Mouse (Mus musculus): ENCODE data around the gene Il17c. TPM values are rescaled to one million over a fixed set of nuclear protein-coding genes. Genes with fewer than 3 reads are reported as not detected.

Il17c gene
- polyA plus RNA-seq, 1 experiment from 2014 or later: not detected

DNA sequence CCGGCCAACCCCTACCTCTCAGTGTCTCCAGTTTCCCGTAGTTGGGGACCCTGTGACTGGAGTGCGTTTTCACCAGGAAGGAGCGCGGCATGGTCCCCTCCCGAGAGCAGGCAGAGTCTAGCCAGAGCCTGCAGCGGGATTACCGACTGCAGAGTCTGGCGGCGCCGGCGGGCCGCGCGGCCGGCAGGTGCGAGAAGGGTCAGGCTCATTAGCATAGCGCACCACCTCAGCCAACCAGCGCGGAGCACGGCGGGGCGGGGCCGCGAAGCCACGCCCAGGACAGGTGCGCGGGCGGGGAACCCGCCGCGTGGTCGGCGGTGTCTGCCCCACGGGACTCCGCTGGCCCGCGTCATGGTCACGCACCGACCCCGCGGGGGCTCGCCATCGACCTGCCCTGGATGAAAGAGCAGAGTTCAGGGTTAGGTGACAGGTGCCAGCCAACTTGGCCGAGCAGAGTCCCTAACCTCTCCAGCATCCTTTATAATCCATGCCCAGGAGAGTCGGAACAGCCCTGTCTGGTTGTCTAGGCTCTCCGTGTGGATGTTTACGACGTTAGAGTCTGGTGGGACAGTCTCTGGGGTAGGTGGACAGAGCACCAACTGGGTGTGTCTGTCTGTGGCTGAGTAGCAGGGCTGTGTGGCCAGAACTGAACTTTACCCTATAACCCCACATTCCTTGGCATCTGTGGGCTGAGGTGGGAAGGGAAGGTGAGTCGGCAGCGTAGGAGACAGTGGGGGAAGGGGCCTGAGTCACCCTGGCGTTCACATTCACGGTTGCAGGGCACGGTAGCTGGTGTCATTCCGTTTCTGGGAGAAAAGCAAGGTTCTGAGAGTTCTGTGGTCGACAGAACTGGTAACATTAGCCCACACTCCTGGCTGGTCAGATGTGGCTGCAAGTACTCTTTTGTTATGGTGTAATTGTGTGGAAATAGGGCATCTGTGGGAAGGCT, 39.0 kb downstream of the Il17c start, which contains the start of gene Snai3:
TSS of gene Snai3 (minus strand) at position 210 of the 949 bp plus-strand sequence.
- H3K27me3 ChIP-seq: peaks cover 73% of the 10 kb centered on the region
- ATAC-seq (ENCODE audit: low read depth): peak; percentile 63

DNA sequence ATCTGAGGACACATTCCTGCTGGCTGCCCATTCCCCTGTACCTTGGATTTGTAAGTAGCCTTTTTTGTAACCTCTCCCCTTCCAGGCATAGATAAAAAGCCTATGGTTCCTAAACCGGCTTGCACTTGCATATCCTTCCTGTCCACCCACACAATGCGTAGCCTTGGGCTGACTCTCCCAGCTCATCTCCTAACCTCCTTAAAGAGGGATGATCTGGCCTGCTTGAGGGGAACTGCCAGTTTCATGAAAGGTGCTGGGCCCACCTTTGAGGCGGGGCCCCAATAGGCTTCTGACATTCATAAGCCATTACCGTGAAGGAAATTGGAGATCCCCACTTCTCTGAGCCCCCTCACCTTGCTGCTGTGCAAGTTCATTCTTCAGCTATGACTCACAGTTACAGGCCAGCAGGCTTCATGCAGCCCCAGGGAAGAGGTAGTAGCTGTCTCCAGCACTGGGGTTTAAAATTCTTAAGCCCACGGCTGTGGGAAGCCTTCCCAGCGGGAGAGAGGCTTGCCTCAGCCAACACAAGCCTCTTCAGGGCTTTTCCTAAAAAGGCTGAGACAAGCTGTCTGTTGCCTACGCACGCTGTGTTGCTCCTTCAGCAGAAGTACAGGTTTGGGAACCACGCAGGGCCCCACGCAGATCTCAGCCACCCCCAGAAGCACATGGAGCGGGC, 39.8 kb downstream of the Il17c start:
- Histone ChIP-seq H3K27me3 (peaks cover 65% of the 10 kb centered on the region), H3K4me1 (replicated peaks) (peaks cover 55% of the 10 kb centered on the region), H3K9ac (no peak overlapping the region), H3K4me2 (no peak overlapping the region), H3K36me3 (peaks cover under 1% of the 10 kb centered on the region), H3K4me3 (replicated peaks) (no peak overlapping the region), H3K9me3 (replicated peaks) (no peaks in the 10 kb centered on the region), H3K27ac (no peak overlapping the region)
- 63% methylated on average over 11 of the region's 11 CpGs for WGBS (ENCODE audit: insufficient replicate concordance)
- ATAC-seq (ENCODE audit: low read depth) (no peak), DNase-seq (no peak)

More for the DNA sequence above, 39.0 kb downstream of the Il17c start, which contains the start of gene Snai3:
- Histone ChIP-seq H3K4me1 (replicated peaks) (peaks cover 55% of the 10 kb centered on the region), H3K4me2 (peak within 1 kb of the TSS; percentile 64), H3K27ac (no peak within 1 kb of the TSS), H3K4me3 (replicated peaks) (peak within 1 kb of the TSS; percentile 43), H3K9me3 (replicated peaks) (no peaks in the 10 kb centered on the region), H3K36me3 (no peaks in the 10 kb centered on the region), H3K9ac (no peak within 1 kb of the TSS)
- 5% methylated on average over 56 of the region's 56 CpGs for WGBS (ENCODE audit: insufficient replicate concordance)
- peak; percentile 42 for DNase-seq

DNA sequence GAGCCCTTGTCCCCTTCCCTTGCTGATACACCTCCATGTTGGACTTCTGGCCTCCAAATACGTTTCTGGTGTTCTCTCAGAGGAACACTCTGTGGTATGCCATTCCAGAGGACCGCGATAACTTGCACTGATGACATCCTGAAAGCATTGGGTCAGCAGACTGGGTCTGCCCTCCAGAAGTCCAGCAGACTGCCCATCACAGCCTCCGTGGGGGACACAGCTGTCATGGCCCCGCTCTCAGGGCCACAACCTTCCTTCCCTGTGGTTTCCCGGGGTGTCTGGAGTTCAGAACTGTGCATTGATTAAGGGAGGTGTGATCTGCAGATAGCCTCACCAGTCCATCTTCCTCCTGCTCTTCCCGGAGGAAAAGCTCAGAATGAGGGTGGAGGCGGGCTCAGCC, 40.7 kb downstream of the Il17c start:
- Histone ChIP-seq H3K4me1 (replicated peaks) (peaks cover 55% of the 10 kb centered on the region), H3K36me3 (peaks cover 8% of the 10 kb centered on the region), H3K27ac (no peak overlapping the region), H3K9me3 (replicated peaks) (no peaks in the 10 kb centered on the region), H3K4me3 (replicated peaks) (no peak overlapping the region), H3K27me3 (peaks cover 56% of the 10 kb centered on the region), H3K9ac (no peak overlapping the region), H3K4me2 (no peak overlapping the region)
- no peak for DNase-seq
- ATAC-seq (ENCODE audit: low read depth): no peak
- 51% methylated on average over 8 of the region's 8 CpGs for WGBS (ENCODE audit: insufficient replicate concordance)

DNA sequence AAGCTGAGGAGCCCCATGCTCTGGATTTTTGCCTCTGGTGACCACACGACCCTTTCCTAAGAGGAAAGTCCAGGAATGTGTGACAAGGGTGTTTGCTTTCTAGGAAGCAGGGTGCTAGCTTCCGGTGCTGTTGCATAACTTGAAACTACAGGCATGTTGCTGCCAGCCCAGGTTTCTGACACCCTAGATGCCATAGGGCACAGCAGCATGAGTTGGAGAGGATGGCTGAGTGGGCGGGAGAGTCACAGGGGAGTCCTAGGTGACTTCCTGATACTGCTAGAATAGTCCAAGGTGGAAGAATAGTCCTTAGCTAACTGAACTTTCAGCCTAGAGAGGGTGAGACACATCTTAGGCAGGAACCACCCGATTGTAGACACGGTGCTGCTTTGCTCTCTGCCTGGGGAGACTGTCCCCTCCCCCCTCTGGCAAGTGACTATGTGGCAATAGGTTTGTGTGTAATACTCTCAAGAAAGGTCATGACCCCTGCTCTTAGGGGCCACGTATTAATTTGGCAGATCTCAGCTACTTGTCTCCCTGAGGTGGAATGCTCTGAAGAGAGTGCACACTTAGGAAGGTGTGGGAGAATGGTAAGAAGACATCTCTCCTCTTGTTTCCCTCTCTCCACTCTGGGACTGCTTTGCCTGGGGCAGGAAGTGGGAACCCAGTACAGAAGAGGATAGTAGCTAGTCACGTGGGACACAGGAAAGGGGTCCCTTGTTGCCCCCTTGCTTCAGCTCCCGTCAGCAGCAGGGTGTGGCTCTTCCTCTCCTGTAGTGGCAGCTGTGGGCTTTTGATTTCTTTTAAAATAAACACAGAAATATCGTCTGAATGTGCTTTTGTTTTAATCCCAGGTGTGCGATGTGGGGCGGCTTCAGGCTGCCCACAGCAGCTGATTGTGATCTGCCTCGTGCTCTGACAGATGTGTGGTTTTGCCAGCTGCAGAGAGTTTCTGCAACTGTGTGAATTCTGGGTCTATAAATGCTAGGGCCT, 42.1 kb downstream of the Il17c start:
- 16% methylated on average over 12 of the region's 12 CpGs for WGBS (ENCODE audit: insufficient replicate concordance)
- H3K4me3 ChIP-seq (replicated peaks): no peak overlapping the region
- DNase-seq (no peak), ATAC-seq (ENCODE audit: low read depth) (no peak)
- H3K36me3 ChIP-seq: peaks cover 15% of the 10 kb centered on the region
- H3K4me1 ChIP-seq (replicated peaks): peaks cover 55% of the 10 kb centered on the region
- peaks cover 42% of the 10 kb centered on the region for H3K27me3 ChIP-seq
- peak overlapping the region; percentile 17; the same call in 1 of the 2 replicates for H3K4me2 ChIP-seq
- H3K9ac ChIP-seq: no peak overlapping the region
- H3K9me3 ChIP-seq (replicated peaks): no peaks in the 10 kb centered on the region
- peak overlapping the region; percentile 63 for H3K27ac ChIP-seq

DNA sequence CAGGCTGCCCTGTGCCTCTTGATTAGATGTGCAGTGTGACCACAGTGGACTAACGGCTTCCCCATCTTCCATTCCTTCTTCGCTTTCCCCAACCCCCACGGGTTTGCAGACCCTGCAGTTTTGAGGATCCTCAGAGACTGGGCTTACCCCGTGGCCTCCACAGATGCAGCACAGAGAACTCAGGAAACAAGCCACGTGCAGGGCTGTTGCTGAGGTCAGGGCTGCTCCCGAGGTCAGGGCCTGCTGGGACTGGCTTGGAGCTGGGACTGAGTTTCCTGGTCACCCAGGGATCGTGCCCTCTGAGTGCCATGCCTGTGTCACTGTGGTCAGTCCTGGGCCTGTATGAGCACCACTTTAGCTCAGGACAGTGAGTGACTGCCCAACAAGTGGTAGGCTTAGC, 43.2 kb downstream of the Il17c start:
- peak; percentile 22 for ATAC-seq (ENCODE audit: low read depth)
- peaks cover 15% of the 10 kb centered on the region for H3K36me3 ChIP-seq
- H3K27ac ChIP-seq: peak overlapping the region; percentile 29; the same call in 1 of the 2 replicates
- WGBS (ENCODE audit: insufficient replicate concordance): 23% methylated on average over 7 of the region's 7 CpGs
- no peak overlapping the region for H3K4me2 ChIP-seq
- H3K27me3 ChIP-seq: peaks cover 32% of the 10 kb centered on the region
- H3K9me3 ChIP-seq (replicated peaks): no peaks in the 10 kb centered on the region
- no peak overlapping the region for H3K4me3 ChIP-seq (replicated peaks)
- no peak overlapping the region for H3K9ac ChIP-seq
- H3K4me1 ChIP-seq (replicated peaks): peaks cover 54% of the 10 kb centered on the region
- no peak for DNase-seq

DNA sequence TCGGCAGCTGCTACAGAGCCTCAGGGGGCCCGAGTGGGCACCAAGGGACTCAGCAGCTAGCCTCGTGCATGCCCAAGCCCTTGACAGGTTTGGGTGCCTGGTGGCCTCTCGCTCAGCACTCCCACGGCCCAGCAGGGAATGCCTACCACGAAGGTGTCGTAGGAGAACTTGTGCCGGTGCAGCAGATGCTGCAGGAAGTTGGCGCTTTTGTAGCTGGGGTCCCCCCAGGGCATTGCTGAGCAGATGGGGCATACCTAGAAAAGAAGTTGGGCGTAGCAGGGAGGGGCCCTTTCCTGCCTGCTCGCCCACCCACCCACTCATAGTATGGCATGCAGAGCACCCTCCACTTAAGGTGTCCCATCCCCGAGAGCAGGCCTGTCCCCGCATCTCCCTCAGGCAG, 46.0 kb downstream of the Il17c start:
- WGBS (ENCODE audit: insufficient replicate concordance): 81% methylated on average over 13 of the region's 13 CpGs
- DNase-seq (no peak), ATAC-seq (ENCODE audit: low read depth) (no peak)
- Histone ChIP-seq H3K27ac (no peak overlapping the region), H3K4me2 (no peak overlapping the region), H3K36me3 (peaks cover 23% of the 10 kb centered on the region), H3K9me3 (replicated peaks) (no peaks in the 10 kb centered on the region), H3K27me3 (peaks cover 4% of the 10 kb centered on the region; the same call in 1 of the 2 replicates), H3K4me3 (replicated peaks) (no peak overlapping the region), H3K4me1 (replicated peaks) (peaks cover 35% of the 10 kb centered on the region), H3K9ac (no peak overlapping the region)

DNA sequence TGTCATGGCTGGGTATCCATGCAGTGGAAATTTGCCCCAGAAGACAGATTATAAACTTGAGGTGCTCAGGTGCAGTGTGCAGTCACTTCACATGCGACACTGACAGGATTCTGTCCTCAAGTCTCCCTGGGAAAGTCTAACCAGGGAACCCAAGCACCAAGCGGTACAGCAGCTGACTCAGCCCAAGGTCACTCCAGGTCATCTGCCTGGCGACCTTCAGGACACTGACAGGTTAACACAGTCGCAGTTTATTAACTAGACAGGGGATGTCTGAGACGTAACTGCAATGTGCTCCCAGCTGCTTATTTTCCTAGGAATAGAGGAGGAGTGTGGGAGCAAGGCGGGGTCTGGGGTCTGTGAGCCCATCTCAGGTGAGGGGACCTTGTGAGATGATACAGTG, 47.6 kb downstream of the Il17c start:
- H3K36me3 ChIP-seq: peaks cover 33% of the 10 kb centered on the region
- 72% methylated on average over 6 of the region's 6 CpGs for WGBS (ENCODE audit: insufficient replicate concordance)
- DNase-seq (no peak), ATAC-seq (ENCODE audit: low read depth) (no peak)
- H3K27ac ChIP-seq: no peak overlapping the region
- H3K4me1 ChIP-seq (replicated peaks): peaks cover 34% of the 10 kb centered on the region
- no peak overlapping the region for H3K4me2 ChIP-seq
- no peak overlapping the region for H3K9ac ChIP-seq
- H3K27me3 ChIP-seq: no peaks in the 10 kb centered on the region
- H3K9me3 ChIP-seq (replicated peaks): no peaks in the 10 kb centered on the region
- no peak overlapping the region for H3K4me3 ChIP-seq (replicated peaks)

DNA sequence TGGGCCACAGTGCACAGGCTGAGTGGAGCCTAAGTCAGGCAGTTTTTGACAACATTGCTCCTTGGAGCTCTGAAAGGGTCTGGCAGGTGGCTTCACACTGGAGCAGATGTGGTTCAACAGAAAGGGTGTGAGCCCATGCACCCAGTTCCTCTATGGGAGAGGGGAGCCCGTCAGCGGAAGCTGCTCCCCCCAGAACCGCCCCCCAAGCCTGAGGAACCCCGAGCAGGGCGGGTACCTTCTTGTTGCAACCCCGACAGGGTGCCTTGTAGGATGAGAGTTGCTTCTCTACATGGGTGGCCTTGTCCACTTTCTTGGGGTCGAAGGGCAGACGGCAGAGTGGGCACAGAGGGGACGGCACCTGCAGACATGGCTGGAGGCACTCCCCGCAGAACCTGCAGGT, 48.1 kb downstream of the Il17c start:
- Histone ChIP-seq H3K9ac (no peak overlapping the region), H3K4me2 (no peak overlapping the region), H3K4me1 (replicated peaks) (peaks cover 34% of the 10 kb centered on the region), H3K27me3 (no peaks in the 10 kb centered on the region), H3K9me3 (replicated peaks) (no peaks in the 10 kb centered on the region), H3K27ac (no peak overlapping the region), H3K36me3 (peaks cover 33% of the 10 kb centered on the region), H3K4me3 (replicated peaks) (no peak overlapping the region)
- DNase-seq: no peak
- no peak for ATAC-seq (ENCODE audit: low read depth)
- WGBS (ENCODE audit: insufficient replicate concordance): 88% methylated on average over 10 of the region's 10 CpGs

DNA sequence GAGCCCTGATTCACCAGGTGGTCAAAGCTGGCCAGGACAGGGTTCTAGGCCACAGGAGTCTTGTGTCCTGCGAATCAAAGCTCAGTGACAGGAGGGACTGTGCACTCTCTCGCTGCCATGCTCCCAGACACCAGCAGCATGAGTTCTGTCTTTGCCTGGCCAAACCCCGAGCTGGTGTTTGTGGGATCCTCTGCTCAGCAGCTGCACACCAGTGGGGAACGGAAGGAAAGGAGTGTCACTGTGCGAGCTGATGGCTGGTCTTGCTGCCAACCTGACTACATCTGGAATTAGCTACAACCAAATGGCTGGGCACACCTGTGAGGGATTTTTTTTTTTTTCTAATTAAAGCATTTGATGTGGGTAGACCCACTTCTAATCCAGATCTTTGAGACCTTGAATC, 48.9 kb downstream of the Il17c start:
- ATAC-seq (ENCODE audit: low read depth) (no peak), DNase-seq (no peak)
- no peaks in the 10 kb centered on the region for H3K27me3 ChIP-seq
- 71% methylated on average over 5 of the region's 5 CpGs for whole genome bisulfite sequencing (ENCODE audit: insufficient replicate concordance)
- no peaks in the 10 kb centered on the region for H3K9me3 ChIP-seq (replicated peaks)
- H3K4me2 ChIP-seq: no peak overlapping the region
- peaks cover 32% of the 10 kb centered on the region for H3K4me1 ChIP-seq (replicated peaks)
- H3K27ac ChIP-seq: no peak overlapping the region
- peaks cover 33% of the 10 kb centered on the region for H3K36me3 ChIP-seq
- no peak overlapping the region for H3K4me3 ChIP-seq (replicated peaks)
- H3K9ac ChIP-seq: no peak overlapping the region
